Mouse (Mus musculus) fat pad, adult 2 months (tissue): ENCODE results near the gene Akt1s1.

Source experiments
- DNase-seq: peaks from one replicate; pipeline ENCODE4 v3.0.0-alpha.2; 2011; ENCODE audit warnings: low read depth, low spot score; ENCODE audit errors: extremely low read depth

The Akt1s1 gene

DNA sequence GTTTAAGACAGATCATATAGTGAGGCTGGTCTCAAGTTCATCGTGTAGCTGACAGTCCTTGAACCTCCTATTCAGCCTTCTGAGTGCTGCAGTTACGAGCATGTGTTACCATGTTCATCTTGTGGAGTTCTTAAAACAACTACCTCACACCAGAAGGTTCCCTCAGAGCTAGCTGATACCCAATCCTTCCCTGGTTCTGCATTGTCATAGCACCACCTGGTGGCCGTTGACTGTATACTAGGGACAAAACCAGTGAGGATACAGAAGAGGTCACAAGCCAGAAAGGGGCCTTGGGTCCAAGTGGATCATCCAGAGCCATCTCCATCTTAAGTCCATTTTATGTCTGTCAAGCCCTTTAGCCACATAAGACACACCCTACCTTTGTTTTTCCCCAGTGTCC is 23.9 kb upstream of the Akt1s1 start:
- DNase-seq = no peak

DNA sequence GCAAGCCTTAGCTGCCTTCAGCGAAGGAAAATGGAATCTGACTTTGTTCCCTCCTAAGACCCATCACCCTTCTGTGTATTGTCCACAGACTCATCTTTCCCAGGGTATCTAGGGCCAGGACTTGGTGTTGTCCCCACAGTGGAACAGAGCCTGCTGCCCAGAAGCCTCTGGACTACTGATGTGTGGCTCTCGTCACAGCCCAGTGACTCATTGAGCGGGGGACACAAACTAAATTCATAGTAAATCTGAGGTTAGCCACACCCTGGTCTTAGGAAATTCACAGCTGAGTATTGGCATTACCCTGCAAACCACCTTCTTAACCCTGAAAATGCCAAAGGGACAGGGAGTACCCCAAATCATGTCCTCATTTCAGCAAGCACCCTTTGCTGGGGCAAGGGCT is 22.0 kb upstream of the Akt1s1 start:
- no peak for DNase-seq

DNA sequence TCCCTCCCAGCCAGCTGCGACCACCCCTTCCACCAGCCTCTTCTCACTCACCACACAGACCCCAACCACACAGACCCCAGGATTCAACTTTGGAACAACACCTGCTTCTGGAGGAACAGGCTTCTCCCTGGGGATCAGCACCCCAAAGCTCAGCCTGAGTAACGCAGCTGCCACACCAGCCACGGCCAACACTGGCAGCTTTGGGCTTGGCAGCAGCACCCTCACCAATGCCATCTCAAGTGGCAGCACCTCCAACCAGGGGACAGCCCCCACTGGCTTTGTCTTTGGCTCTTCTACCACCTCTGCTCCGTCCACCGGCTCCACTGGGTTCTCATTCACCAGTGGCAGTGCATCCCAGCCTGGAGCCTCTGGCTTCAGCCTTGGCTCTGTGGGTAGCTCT is 20.1 kb upstream of the Akt1s1 start:
- DNase-seq = no peak

DNA sequence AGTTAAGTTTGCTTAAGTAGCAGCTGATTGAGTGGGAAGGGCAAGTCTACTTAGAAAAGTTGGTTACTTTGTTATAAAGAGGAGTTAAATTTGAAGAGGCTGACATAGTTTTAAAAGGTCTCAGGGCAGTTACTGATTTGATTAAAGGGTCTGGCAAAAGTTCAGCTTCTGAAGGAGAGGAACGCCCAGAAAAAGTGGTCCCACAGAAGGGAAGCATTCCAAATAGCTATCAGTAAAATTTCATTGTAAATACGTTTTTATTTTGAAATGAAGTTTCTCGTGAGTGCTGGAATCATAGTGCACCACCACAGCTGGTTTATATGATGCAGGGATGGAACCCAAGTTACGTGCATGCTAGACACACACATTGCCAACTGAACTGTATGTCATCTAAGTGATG is 16.0 kb upstream of the Akt1s1 start:
- no peak for DNase-seq

DNA sequence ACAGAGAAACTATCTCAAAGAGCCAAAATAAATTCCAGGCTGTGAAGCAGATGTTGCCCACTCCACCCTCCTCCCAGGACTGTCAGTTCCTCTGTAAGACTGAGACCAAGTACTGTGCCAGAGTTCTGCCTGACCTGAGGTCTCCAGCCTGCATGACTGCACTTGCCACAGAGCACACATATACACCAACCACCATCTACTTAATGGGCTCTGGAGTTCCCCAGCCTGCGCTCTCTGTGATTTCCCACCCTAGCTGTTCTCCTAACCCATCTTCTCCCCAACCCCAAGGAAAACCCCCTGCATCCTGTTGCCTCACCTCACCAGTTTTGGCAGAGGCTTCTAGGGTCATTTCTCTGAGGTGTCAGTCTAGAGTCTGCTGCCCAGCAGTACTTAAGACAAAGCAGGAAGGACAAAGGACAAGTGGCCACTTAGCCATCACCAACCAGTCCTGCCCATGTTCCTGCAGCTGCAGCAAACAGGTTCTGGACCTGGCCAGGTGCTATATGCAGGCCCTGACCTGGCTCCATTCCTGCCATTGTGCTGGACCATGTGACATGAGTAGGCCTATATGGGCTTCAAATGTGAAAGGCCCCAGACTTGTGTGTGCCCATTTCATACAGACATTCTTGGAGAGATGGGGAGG is 13.3 kb upstream of the Akt1s1 start:
- DNase-seq = no peak

DNA sequence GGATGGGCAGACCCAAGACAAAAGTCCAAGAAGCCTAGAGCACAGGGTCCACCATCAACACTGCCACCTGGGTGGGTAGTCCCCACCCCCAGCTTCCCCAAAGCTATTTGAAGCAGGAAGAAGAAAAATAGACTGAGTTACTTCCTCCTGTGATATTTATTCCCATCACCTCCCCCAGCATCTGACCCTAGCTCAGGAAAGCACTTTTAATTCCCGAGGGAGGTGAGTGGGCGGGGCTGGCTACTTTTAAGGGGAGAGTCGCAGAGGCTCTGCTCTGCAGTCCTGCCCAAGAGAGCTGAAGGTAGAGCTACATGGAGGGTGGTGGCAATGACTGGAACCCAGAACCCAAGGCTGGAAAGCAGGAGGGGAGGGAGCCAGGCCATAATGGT is 12.8 kb upstream of the Akt1s1 start:
- no peak for DNase-seq

DNA sequence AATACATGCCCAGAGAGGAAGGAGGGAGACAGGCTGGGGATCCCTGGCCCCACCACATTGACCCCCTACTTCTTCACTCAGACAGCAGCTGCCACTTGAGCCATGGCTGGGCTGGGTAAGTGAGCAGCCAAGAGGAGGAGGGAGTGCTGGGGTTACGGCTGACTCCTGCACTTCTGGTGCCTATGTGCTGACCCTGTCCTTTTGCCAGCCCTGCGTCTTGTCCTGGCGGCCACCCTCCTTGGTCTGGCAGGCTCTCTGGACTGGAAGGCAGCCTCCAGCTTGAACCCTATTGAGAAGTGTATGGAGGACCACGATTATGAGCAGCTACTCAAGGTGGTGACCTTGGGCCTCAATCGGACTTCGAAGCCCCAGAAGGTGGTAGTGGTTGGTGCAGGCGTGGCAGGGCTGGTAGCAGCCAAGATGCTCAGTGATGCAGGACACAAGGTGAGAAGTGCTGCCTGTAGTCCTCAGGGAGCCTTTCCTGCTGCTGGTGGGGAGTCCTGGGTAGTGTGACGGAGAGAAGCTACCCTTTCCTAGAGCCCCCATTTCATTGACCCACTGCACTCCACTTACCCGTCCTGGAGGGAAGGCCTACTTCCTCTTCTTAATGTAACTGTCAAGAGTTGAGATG is 12.3 kb upstream of the Akt1s1 start:
- no peak for DNase-seq

DNA sequence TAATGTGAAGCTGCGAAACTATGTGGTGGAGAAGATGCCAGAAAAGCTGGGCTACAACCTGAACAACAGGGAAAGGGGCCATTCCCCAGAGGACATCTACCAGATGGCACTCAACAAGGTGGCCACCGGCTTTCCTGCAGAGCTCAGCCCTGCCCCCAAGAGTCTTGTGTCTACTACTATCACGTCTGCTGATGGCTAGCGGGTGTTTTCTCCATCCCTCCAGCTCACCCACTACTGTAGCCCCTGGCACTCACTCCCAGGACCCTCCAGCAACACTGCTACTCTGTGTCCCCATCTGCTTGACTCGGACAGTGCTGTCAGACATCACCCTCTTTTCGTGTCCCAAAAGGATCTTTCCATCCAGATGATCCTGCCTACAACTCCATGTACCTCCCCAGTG is 10.7 kb upstream of the Akt1s1 start:
- no peak for DNase-seq

DNA sequence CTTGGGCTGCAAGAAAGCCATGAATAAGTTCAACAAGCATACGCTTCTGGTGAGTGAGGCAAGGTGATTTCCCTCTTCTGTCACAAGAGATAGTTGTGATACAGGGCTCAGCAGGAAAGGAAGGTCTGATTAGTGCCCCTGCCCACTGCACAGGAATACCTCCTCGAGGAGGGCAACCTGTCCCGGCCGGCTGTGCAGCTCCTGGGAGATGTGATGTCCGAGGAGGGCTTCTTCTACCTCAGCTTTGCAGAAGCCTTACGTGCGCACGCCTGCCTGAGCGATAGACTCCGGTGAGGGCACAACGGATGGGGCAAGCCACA is 9.7 kb upstream of the Akt1s1 start:
- DNase-seq = no peak

DNA sequence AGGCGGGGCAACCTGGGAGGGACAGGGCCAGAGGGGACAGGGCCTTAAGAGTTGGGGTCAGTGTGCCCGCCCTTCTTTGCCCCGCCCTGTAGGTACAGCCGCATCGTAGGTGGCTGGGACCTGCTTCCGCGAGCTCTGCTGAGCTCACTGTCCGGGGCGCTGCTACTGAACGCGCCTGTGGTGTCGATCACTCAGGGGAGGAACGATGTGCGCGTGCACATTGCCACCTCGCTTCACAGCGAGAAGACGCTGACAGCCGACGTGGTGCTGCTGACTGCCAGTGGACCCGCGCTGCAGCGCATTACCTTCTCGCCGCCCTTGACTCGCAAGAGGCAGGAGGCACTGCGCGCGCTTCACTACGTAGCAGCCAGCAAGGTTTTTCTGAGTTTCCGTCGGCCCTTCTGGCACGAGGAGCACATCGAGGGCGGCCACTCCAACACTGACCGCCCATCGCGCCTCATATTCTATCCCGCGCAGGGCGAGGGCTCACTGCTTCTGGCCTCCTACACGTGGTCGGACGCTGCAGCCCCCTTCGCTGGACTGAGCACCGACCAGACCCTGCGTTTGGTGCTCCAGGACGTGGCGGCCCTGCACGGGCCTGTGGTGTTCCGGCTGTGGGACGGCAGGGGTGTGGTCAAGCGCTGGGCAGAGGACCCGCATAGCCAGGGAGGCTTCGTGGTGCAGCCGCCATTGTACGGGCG is 9.2 kb upstream of the Akt1s1 start:
- no peak for DNase-seq

DNA sequence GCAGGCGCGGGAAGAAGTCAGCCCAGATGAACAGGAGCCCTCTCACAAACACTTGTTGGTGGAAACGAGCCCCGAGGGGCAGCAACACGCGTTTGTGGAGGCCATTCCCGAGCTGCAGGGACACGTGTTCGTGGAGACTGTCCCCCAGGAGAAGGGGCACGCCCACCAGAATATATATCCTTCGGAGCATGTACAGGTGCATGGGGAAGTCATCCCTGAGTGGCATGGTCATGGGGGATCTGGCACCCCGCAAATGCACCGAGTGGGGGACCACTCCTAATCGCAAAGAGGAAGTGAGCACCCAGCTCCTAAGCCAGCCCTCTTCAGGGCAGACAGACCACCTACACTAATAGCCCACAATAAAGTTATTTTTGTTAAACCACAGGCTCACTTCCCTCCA is 8.4 kb upstream of the Akt1s1 start:
- DNase-seq = no peak

DNA sequence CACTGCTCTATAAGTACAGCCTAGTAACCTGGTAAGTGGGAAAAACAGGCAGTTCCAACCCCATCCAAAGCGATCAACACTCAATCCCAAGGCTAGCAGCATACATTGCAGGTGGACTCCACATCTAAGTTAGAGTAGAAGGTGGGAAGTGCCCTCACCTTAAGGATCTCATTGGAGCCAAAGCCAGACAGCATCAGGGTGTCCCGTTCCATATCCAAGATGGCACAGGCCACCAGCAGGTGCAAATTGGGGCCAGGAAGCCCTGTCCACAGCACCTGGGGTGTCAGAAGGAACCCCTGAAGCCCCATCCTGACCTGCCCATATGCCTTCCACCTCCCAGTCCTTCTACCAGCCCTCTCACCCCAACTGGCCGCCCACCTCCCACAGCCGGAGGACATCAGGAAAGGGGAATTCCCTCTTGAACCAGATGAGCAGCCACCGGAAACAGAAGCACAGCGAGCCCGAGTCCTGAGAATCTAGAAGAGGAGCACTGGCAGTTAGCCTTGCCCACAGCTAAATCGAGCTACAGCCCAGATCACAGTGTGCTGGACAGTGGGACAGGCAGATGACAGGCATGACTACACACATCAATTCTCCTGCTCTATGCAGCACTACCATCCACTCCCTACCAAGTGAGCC is 6.8 kb upstream of the Akt1s1 start:
- no peak for DNase-seq

DNA sequence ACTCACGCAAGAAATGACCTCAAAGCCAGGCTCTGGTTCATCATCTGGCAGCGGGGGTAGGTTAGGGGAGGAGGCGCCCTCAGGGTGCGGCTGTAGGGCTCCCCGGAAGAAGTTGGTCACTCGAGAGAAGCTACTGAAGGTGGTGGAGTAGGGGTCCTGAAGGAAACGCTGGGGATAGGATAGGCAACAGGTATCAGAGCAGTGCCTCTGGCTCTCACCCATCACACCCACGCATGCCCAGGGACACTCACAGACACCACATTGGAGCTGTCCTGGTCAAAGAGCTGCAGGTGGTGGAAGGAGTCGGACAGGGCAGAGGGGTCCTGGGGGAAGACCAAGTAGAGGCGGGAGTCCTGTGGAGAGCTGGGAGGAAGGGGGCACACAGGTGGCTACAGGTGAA is 3.8 kb upstream of the Akt1s1 start:
- no peak for DNase-seq

DNA sequence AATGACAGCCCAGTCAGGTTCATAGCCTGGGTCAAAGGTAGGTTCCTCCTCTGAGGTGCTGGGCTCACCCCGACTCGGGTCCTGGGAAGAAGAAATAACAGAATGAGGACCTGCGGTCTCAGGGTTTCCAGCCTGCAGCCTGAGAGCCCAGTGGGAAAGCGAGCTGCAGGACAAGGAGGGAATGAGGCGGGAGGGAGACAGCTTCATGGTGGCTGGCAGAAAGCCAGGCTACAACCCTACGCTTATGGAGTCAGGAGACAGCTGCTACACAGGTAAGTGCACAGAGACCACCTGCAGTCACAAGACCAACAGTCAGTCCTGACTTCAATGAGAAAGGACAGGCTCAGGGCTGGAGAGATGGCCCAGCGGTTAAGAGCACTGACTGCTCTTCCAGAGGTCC is 2.0 kb upstream of the Akt1s1 start:
- no peak for DNase-seq

DNA sequence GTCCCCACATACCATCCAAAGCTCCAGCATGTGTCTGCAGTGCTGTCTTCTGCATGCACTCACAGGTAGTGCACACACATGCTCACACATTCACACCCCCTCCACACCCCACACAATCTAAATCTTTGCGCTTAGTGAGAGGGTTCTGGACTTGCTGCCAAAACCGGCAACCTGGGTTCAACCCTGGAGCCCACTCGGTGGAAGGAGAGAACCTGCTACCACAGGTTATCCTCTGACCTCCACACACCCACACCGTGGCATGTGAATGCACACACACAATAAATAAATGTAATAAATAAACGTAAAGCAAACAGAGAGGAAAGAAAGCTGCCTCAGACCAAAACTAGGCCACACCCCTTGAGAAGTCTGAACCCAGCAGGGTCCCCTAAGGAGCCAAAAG is 1.0 kb upstream of the Akt1s1 start:
- no peak for DNase-seq

DNA sequence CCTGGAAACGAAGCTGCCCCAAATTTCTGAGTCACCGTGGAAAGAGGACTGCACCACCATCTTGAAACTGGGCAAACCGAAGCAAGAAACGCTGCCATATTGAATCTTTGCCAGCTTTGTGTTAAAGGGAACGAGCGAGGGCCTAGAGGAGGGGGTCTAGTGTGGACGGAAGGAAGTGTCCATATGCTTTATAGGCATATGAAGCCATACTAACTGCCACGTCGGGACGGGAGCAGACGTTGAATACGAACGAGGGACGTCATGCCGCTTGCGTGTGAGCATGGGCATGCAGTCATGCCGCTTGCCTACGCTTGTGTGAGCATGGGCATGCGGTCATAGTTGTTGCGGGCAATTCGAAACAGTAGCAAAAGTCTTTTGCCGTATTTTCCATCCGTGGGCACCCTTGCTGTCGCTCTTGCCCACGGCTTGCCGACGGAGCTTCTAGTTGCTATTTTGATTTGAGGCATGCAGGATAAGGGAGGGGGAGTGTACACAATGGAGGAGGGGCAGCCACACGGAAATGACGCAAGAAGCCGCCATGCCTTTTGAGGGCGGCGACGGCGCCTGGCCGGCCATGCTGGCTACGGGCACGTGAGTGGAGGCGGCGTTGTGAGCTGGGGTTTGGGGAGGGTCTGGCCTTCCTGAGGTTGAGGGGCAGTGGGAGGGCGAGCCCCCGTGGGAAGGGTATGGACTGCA is 773 bp downstream of the Akt1s1 start:
- DNase-seq = peak; percentile 78

DNA sequence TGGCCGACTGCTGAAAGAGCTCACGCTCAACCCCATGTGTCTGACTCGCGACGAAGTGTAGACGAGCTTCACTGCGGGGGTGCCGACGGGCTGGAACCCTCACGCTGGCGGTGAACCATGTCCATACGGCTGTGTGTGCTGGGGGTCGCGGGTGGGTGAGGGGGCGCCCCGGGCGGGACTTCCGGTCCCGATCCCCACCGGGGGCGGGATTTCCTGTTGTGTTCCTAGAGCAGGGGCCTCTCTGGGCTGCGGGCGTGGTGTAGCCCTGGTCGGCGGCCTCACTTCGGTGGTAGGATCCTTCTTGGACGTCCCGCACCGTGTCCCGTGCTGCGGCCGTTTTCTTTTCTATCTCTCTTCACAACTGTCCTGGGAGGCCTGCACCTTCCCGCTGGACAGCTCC is 1.4 kb downstream of the Akt1s1 start:
- no peak for DNase-seq

DNA sequence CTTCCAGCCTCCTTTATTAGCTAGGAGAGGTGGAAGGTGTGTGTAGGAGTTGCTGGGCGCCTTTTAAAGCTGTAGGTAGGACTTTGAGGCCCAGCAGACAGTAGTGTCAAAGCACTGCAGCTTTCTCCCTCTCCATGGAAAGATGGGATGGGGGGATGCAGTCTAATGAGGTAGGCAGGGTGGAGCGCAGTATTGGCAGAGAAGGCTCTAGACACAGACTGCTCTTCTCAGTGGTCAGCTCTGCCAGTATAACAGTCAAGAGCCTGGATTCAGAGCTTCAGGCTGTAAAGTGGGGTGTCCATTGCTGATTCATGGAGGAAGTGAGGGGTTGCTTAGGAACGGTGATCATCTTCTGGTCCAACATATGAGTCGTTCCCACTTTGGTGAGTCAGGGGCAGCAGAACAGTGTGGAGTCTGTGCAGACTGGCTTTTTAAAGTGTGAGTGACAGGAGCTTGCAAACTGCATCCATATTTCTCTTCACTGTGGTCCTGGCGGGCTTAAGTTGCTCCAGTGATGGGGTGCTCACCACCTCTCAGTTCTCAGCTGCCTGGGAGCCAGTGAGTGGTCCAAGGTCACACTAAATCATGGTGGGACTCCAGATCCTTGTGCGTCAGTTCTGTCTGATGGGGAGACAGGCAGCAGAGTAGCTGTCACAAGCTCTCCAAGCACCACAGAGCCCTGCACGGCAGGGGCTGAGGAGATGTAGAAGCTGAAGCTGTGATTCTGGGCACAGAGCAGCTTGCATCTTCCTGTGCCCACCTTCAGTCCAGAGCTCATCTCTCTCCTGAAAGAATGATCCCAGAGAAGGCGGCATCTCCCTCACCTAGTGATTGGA is 2.2 kb downstream of the Akt1s1 start:
- no peak for DNase-seq

DNA sequence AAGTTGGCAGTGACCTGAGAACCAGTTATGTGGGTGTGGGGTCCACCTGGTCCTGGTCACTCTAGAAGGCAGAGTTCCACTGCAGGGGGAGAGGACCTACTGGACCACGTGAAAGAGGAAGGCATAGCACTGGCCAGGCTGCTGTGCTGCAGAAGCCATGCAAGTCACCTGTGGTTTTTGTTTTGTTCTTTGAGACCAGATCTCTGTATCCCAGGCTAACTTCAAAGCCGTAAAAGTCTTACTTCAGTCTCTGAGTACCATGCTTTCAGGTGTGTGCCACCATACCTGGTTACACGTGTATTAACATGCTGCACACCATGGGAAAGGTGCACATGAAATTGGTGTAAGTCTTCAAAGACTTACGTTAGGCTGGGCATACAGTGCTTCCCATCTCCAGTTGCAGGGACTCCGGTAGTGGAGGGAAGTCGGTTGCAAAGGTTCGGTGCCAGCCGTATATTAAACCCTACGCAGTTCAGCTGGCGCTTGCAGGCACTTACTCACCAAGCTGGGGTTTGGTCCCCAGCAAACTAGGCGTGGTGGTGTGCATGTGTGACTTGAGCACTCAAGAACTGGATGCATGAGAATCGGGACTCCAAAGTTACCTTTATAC is 2.9 kb downstream of the Akt1s1 start:
- DNase-seq = no peak

DNA sequence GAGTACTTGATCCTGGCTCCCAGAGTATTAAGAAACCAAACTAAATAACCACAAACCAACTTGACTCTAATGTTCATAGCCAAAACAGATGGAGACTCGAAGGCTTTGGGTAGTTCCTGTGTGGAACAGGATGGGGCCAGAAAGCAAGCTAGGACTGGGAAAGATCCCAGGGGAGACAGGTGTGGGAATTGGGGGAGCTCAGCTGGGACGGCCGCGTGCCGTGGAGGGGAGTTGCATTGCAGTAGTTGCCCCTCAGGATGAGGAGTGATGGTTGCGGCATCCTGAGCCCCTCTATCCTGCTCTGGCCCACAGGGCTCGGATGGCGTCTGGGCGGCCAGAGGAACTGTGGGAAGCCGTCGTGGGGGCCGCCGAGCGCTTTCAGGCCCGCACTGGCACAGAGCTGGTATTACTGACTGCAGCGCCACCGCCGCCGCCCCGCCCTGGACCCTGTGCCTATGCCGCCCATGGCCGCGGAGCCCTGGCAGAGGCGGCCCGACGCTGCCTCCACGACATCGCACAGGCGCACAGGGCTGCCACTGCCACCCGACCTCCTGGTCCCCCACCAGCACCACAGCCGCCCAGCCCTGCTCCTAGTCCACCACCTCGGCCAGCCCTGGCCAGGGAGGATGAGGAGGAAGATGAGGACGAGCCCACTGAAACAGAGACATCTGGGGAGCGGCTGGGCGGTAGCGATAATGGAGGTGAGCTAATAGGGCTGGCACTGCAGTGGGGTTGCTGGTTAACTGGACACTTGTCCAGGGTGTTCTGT is 3.7 kb downstream of the Akt1s1 start:
- no peak for DNase-seq
